Mouse (Mus musculus) heart, adult 2 months (tissue): ENCODE measurements around the gene Ism2.

Experiments
- CTCF ChIP-seq: fragments of 200-600 bp; IDR thresholded peaks from 2 replicates; pipeline ENCODE4 v1.8.1; 2022; ENCODE audit warnings: antibody characterized with exemption, mild to moderate bottlenecking, moderate library complexity
- POLR2A ChIP-seq: fragments of 200-500 bp; IDR thresholded peaks from 2 replicates; pipeline ENCODE4 v1.6.1; 2011; ENCODE audit warnings: mild to moderate bottlenecking, low read depth, low read length, control low read depth; ENCODE audit not compliant: insufficient read depth

- TF ChIP-seq POLR2A (no peak), CTCF (no peak)
Measured at GRCm38 (mm10) chr12:87274853-87275831, 24.4 kb downstream of the Ism2 start.
